Mouse (Mus musculus) brain, embryonic 14.5 days (tissue): ENCODE results near the gene Gpr88.

Experiments
- CTCF ChIP-seq: fragments of 200-500 bp; IDR thresholded peaks from 2 replicates; pipeline ENCODE4 v1.5.1; 2012; ENCODE audit warnings: inconsistent platforms, mild to moderate bottlenecking, moderate library complexity, borderline replicate concordance; ENCODE audit not compliant: insufficient read depth, insufficient read length; ENCODE audit errors: extremely low read depth
- POLR2A ChIP-seq: fragments of 200-500 bp; IDR thresholded peaks from 2 replicates; pipeline ENCODE4 v1.6.1; 2012; ENCODE audit warnings: mild to moderate bottlenecking, inconsistent platforms, borderline replicate concordance; ENCODE audit not compliant: poor library complexity, insufficient read depth, insufficient read length, severe bottlenecking; ENCODE audit errors: extremely low read depth

DNA sequence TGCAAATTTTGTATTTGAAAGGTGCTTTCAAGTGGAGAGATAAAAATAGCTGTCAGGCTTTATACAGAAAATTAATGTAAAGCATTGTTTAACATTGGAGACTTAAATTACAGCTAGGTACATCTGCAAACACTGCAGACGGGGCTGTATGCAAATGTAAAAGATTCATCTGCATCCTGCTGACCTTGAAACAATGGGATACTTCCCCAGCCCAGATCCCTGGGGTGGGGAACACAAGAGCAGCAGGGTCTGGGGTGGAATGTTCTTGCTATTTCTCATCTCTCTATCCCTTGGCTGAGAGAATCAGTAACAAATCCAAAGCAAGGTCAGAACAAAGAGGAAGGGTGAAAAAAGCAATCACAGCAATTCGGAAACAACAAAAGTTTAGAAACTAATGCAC is 30.7 kb upstream of the Gpr88 start:
- no peak for TF ChIP-seq POLR2A
- TF ChIP-seq CTCF, result no peak
